Mouse (Mus musculus) spleen, postnatal 14 days (tissue): ENCODE data around the gene Enpp3.

Experiments
- DNase-seq, 2 experiments: peaks; one replicate each; pipeline ENCODE4 v3.0.0; 2021 to 2022; ENCODE audit warnings: low spot score in 2 of 2

Enpp3 gene

GRCm38 (mm10) chr10:24764640-24765039 lies 78.0 kb downstream of the Enpp3 start:
- DNase-seq, result no peak

DNA sequence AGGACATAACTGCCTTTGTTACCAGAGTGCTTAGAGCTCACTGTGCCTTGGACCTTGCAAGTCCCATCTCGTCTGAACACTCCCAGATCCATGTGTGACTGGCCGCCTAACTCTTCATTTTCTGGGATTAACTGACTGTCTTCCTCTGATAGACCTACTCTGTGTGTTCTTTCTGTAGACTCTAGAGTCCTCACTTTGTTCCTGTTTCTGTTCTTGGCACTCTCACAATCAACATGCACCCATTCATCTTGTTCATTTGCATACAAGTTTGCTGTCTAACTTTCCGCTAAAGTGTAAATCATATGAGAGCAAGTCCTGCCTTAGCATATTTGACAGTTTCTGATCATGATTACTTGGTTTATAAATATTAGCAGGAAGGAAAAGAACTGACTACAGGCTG lies 79.4 kb downstream of the Enpp3 start:
- DNase-seq, result no peak

- no peak for DNase-seq
Measured at GRCm38 (mm10) chr10:24758326-24758915, 84.2 kb downstream of the Enpp3 start.

DNA sequence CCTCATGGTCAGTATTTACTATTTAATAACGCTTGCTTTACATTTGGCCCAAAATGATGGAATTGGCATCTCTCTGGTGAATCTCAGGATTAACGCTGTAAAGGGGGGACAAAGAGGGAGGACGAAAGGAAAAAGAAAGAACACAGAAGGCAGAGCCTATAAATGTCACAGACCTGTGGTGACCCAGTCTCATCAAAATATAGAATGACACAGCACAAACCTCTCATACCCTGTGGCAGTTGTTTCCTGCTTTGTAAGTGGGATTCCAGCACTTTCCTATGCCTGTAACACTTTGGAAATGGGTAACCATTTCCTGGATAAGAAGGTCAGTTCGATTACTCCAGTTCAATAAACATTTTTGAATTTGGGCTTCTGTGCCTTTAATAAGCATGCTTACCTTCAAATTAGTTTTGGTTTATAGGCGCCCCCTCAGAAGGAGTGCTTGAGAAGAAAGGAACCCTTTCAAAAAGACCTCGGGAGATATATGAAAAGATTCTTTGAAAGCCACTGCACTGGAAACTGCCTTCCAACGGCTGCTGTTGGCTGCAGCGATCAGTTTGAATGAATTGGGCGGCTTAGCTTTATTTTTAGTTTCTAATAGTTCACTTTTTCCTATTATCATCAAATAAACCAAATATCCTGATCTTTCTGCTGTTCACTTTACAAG lies 87.6 kb downstream of the Enpp3 start:
- no peak for DNase-seq

DNA sequence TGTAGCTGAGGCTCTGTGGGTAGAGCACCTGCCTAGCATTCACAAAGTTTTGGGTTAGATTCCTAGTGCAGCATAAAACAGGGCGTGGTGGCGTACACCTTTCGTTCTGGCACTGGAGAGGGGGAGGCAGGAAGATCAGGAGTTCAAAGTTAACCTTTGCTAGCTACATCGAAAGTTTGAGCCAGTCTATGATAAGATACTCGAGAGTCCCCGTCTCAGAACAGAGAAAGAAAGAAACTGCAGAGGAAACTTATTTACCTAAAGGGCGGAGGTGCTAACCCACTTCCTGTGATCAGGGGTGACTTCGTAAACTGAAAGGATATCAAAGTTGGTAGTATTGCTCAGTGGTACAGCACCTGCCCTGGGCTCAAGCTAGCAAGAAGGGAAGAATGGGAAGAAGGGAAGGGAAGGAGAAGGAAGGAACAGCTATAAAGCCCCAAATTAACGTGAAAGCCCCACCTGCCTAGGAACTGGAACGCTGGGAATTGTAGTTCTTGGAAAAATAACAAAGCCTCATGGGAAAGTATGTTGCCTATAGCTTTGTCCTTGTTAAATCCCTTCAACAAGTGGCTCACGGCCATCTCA lies 88.3 kb downstream of the Enpp3 start:
- no peak for DNase-seq

GRCm38 (mm10) chr10:24753536-24754250 lies 88.9 kb downstream of the Enpp3 start:
- DNase-seq, result no peak

- DNase-seq, result no peak
Measured at GRCm38 (mm10) chr10:24742950-24743487, 99.6 kb downstream of the Enpp3 start.

- DNase-seq, result no peak
Measured at GRCm38 (mm10) chr10:24741229-24742198, 101.1 kb downstream of the Enpp3 start.

- no peak for DNase-seq
Measured at GRCm38 (mm10) chr10:24739171-24739570, 103.5 kb downstream of the Enpp3 start.

GRCm38 (mm10) chr10:24738456-24738855 lies 104.2 kb downstream of the Enpp3 start:
- no peak for DNase-seq

- no peak for DNase-seq
Measured at GRCm38 (mm10) chr10:24735027-24735777, 107.4 kb downstream of the Enpp3 start.

DNA sequence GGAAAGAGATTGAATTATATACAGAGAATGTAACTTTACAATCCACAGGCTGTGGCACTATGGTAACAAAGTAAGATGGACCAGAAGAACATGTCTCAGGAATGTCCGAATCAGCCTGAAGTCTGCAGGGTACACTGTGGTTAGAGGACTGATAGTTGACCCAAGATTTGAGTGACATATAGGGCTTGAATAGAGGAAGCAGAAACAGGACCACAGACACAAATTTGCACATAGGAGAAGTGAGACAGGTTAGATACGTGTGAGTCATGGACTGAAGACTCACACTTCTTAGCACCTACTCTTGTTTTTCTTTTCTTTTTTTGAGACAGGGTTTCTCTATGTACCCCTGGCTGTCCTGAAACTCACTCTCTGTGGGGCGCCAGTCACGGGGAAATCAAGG lies 115.1 kb downstream of the Enpp3 start:
- DNase-seq, result no peak

DNA sequence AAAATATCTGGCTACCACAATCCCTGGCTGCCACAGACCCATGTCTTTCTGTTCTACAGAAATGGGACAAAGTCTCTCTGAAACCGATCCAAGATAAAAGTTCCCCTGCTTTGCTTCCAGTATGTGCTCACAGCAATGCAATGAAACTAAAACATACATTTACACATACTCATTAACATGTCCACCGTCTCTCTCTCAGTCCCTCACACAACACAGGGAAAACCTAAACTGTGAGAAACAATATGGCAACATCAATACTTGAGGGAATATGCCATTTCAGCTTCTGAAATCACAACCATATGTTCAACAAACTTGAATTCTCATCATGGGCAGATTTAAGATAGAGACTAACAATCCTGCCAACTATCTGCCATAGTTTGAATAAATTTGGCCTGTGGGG lies 117.4 kb downstream of the Enpp3 start:
- DNase-seq, result no peak
